Comparison of ENCODE assay signal across 20 mouse cellular contexts in genomic region chr7:24346444-24346843, GRCm38 (mm10). TPM values are rescaled to one million over a fixed set of nuclear protein-coding genes. Genes with fewer than 3 reads are reported as not detected.
"Had no signal": no experiment of that assay in that cellular context is flagged by ENCODE, and none has a peak within 500 bp of the region (broad histone marks: within the 10 kb centered on the region; RNA-seq: fewer than 3 reads in every experiment).

No protein-coding gene starts in this region.

- H3K4me2 ChIP-seq: kidney, embryonic 15.5 days; limb, embryonic 15.5 days; lung, embryonic 14.5 days; midbrain, embryonic 15.5 days; neural tube, embryonic 13.5 days had no signal

- H3K36me3 ChIP-seq: kidney, embryonic 15.5 days; limb, embryonic 15.5 days; midbrain, embryonic 10.5 days; midbrain, embryonic 15.5 days; neural tube, embryonic 13.5 days had no signal

- H3K9me3 ChIP-seq: kidney, embryonic 15.5 days; limb, embryonic 15.5 days; midbrain, embryonic 10.5 days; midbrain, embryonic 15.5 days; neural tube, embryonic 13.5 days had no signal

- ATAC-seq: midbrain, embryonic 15.5 days had no signal

- DNase-seq: kidney, adult 2 months; kidney, postnatal 14 days; layer of hippocampus, adult 9-11 months; layer of hippocampus, postnatal 36 days; lung, embryonic 14.5 days; lung, postnatal 10 days; lung, postnatal 4 days; right cerebral cortex, postnatal 14 days; thymus, adult 18-20 months; thymus, postnatal 25 days had no signal

- H3K27me3 ChIP-seq: midbrain, embryonic 15.5 days had no signal

- H3K4me3 ChIP-seq: kidney, embryonic 15.5 days; limb, embryonic 15.5 days; midbrain, embryonic 10.5 days; midbrain, embryonic 15.5 days; neural tube, embryonic 13.5 days had no signal

- H3K4me1 ChIP-seq: kidney, embryonic 15.5 days; limb, embryonic 15.5 days; midbrain, embryonic 10.5 days; midbrain, embryonic 15.5 days; neural tube, embryonic 13.5 days had no signal

- H3K27ac ChIP-seq: kidney, embryonic 15.5 days; limb, embryonic 15.5 days; midbrain, embryonic 10.5 days; midbrain, embryonic 15.5 days; neural tube, embryonic 13.5 days had no signal

- H3K9ac ChIP-seq: kidney, embryonic 15.5 days; limb, embryonic 15.5 days; lung, embryonic 14.5 days; midbrain, embryonic 15.5 days; neural tube, embryonic 13.5 days had no signal

RNA-seq across cellular contexts. Expression of gene Lypd5, which starts 2.6 kb away (rescaled TPM):
- total RNA-seq: layer of hippocampus, postnatal 36 days; left cerebral cortex, adult 8-10 months; left cerebral cortex, postnatal 25 days; megakaryocyte, adult 5-6 weeks had no signal
- polyA plus RNA-seq: intestine, embryonic 14.5 days; kidney, adult 2 months; kidney, embryonic 15.5 days; limb, embryonic 11.5 days; lung, embryonic 14.5 days; midbrain, embryonic 10.5 days; midbrain, embryonic 15.5 days; neural tube, embryonic 13.5 days had no signal

RNA-seq across cellular contexts. Expression of gene Tescl, which starts 12.7 kb away (rescaled TPM):
- total RNA-seq: layer of hippocampus, postnatal 36 days; left cerebral cortex, adult 8-10 months; left cerebral cortex, postnatal 25 days; megakaryocyte, adult 5-6 weeks had no signal
- polyA plus RNA-seq: intestine, embryonic 14.5 days; limb, embryonic 11.5 days; limb, embryonic 15.5 days; lung, embryonic 14.5 days had no signal
